Mouse (Mus musculus) mature B cell (primary cell): ENCODE data around the gene Fmnl2.

Experiments used
- in situ Hi-C: fragments of 300-500 bp; cut with MboI; formaldehyde crosslinking; loops from 2 replicates; pipeline ENCODE4 v1.14.3; 2019

The Fmnl2 gene

GRCm38 (mm10) chr2:53047031-53047430 lies 189.4 kb downstream of the Fmnl2 start:
- in situ Hi-C loops, result no loop called here

DNA sequence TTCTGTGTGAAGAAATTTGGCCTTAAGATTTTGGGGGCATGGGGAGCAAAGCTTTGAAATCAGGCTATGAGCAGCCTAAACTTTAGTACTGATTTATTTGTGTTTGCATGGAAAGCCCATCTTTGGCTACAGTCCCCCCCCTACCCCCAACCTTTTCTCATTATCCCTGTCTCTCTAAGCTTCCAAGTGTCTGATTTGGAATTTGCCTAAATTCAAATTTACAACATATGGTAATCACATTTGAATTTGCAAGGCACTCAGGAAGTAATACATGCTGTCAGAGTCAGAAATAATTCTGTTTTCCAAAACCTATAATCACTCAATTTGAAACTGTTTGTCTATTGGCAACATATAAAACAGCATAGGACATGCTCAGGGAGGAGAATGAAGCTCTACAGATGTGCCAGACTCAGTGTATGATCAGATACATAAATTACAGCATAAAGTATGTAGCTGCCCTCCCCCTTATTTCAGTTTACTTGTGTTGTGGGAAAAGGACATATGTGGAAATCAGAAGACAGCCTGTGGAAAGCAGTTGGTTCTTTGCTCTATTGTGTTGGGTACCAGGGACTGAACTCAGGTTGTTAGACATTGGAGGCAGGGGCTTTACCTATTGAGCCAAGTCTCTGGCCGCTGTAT lies 190.2 kb downstream of the Fmnl2 start:
- in situ Hi-C loops, result no loop called here

GRCm38 (mm10) chr2:53050376-53050775 lies 192.7 kb downstream of the Fmnl2 start:
- in situ Hi-C loops, result no loop called here

DNA sequence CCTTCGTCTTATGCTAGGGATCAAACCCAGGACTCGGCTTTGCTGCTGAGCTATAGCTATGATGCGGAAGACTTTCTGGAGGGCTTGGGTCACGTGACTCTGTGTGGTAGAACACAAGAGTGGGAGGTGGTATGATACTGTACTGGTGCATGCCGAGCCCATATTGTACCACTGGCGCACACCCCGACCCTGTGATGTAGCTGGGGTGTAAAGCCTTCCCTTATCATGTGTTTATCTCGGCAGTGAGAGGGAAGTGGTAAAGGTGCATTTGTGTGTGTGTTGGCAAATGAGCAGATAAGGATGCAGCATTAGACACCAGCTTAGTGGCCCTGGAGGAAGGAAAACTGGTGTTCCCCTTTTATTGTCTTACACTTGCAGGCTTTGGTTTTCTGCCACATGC lies 193.8 kb downstream of the Fmnl2 start:
- in situ Hi-C loops, result no loop called here

DNA sequence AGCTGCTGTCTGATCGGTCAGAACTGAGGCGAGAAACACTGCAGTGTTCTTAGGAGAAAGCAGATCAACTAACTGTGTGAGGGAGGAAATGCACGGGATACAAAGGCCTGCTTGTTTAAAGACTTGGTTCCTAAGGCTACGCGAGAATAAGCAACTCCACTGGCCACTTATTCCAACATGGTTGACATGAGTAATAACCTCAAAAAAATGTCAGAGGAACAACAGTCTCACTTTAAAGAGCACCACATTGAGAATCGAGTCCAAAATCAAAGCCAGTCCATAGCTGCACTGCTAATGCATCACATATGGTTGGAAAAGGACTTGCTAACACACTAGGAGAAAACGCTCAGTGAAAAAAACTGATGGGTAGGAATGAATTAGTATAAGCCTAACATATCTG lies 196.1 kb downstream of the Fmnl2 start:
- in situ Hi-C loops, result no loop called here

- in situ Hi-C loops, result no loop called here
These were observed 198.9 kb downstream of the Fmnl2 start for GRCm38 (mm10) chr2:53056556-53056955.

DNA sequence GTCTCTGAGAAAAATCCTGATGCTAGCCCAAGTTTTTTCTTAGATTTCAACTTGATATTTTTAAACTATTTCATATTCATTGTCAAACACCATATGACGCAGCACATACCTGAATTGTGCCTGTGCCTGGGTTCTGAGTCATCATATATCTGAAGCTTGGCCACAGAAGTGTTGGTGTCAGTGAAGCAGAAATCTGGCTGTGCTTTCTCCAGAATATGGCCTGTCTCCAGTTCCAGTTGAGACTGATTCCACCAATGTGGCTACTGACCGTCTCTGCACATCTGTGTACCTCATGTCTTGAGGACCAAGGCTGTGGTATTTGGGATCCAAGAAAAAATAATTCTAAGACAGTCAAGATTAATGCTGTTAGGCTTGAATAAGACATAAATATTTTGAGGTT lies 199.6 kb downstream of the Fmnl2 start:
- in situ Hi-C loops, result no loop called here

DNA sequence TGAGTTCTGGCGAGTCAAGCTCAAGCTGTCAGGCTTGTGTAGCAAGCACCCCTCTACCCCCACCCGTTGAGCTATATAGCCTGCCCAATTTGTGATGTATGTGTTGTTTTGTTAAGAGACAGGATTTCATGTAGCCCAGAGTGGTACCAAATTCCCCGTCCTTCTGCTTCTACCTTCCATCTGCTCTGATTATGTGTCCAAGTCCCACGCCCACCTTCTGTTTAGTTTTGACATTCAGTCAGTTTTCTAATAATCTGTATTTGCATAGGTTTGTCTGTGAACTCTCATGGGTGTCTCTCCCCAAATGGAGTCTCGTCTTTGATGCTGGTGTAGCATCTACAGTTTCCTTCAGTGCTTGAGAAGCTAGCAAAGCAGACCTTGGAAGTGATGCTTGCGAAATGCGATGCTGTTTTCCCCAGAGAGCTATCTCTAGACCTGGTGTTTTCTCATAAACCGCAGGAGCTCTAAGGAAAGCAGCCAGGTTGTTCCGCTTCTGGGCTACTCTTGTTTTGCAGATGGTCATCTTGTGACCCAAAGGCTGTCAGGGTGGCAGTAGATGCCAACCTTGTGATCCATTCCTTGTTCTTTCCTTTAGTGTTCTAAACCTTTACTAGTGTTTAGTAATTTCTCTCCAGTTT lies 203.8 kb downstream of the Fmnl2 start:
- in situ Hi-C loops, result no loop called here

- in situ Hi-C loops, result no loop called here
These were observed 209.3 kb downstream of the Fmnl2 start for GRCm38 (mm10) chr2:53066973-53067372.

- in situ Hi-C loops, result no loop called here
These were observed 212.9 kb downstream of the Fmnl2 start for GRCm38 (mm10) chr2:53070607-53071006.

DNA sequence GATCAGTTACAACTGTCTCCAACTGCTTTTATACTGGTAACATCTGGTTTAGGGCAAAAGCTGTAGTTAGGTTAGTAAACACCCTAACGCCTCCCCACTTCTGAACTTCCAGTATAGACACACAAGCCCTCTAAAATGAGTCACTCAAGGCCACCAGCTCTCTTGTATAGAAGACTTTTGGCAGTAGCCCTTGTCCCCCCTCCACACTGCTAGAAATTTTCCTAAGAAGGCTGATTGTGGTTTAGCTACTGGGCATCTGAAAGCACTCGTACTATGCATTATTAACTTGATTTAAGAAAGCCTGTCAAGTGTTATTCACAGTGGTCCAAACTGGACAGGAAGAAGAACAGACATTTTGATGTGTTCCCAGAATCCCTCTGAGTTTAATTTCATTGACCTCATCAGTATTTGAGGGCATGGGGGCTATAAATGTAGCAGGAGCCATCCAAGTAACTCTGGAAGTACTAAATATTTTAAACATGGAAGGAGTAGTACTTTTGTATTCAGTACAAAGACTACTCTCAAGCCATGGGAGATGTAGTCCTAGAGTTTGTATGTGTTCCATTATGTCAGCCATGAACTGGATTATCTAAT lies 222.1 kb downstream of the Fmnl2 start:
- in situ Hi-C loops, result loop anchor here (25.0 kb wide), 1 partner anchor 317 kb away; no protein-coding TSS in a partner anchor

GRCm38 (mm10) chr2:53082045-53082444 lies 224.4 kb downstream of the Fmnl2 start:
- in situ Hi-C loops, result loop anchor here (25.0 kb wide), 1 partner anchor 320 kb away; no protein-coding TSS in a partner anchor

- in situ Hi-C loops, result loop anchor here (25.0 kb wide), 1 partner anchor 320 kb away; no protein-coding TSS in a partner anchor
These were observed 224.8 kb downstream of the Fmnl2 start for GRCm38 (mm10) chr2:53082501-53082900.

GRCm38 (mm10) chr2:53083241-53083640 lies 225.6 kb downstream of the Fmnl2 start:
- in situ Hi-C loops, result loop anchor here (25.0 kb wide), 1 partner anchor 321 kb away; no protein-coding TSS in a partner anchor

- in situ Hi-C loops, result loop anchor here (25.0 kb wide), 1 partner anchor 323 kb away; no protein-coding TSS in a partner anchor
These were observed 228.1 kb downstream of the Fmnl2 start for GRCm38 (mm10) chr2:53085617-53086202.

GRCm38 (mm10) chr2:53088744-53089143 lies 231.1 kb downstream of the Fmnl2 start:
- in situ Hi-C loops, result loop anchor here (25.0 kb wide), 1 partner anchor 326 kb away; no protein-coding TSS in a partner anchor

DNA sequence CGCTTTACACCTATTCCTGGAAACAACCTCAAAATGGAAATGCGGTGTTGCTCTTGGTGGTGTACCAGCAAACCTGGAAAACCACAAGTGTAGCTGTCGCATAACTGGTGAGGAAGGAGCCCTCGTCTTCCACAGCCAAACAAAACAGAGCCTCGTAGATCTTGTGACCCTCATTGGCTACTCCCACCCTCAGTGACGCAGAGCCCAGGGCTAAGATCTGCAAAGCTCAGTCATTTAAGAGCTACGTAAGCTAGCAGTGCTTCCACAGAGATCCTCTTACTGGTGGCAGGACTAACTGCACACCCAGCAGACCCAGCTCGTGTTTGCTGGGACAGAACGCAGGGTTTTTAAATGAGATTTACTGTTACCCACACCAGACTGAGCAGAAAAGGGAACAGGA lies 237.4 kb downstream of the Fmnl2 start:
- in situ Hi-C loops, result loop anchor here (25.0 kb wide), 1 partner anchor 333 kb away; no protein-coding TSS in a partner anchor

DNA sequence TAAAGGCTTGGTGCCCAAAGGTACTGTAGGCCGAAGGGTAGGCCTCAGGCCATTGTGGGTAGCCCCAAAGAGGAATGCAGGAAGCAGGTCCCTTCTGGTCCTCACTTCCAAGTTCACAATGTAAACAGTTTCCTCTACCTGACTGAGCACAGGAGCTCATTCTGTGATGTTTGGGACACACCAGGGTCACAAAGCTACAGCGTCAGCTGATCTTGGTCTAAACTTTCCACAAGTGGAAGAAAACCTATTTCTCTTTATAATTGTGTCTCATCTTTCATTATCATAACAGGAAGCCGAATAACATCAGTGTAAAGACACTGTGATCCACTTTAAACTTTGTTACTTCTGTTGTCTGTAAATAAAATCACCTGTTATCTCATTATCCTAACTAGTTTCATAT lies 237.8 kb downstream of the Fmnl2 start:
- in situ Hi-C loops, result loop anchor here (25.0 kb wide), 1 partner anchor 333 kb away; no protein-coding TSS in a partner anchor

DNA sequence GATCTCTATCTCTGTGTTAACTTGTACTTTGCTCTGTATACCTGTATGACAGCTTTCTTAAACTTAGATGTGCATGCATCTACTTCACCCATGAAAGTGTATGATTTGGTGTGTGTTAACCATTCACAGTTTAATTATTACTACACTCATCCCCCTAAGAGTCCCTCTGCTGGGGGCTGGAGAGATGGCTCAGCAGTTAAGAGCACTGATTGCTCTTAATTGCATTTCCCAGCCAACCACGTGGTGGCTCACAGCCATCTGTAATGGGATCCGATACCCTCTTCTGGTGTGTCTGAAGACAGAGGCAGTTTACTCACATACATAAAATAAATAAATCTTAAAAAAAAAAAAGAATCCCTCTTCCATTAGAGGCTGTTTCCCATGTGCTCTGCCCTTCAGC lies 242.4 kb downstream of the Fmnl2 start:
- in situ Hi-C loops, result no loop called here

GRCm38 (mm10) chr2:53101885-53102740 lies 244.5 kb downstream of the Fmnl2 start:
- in situ Hi-C loops, result no loop called here

DNA sequence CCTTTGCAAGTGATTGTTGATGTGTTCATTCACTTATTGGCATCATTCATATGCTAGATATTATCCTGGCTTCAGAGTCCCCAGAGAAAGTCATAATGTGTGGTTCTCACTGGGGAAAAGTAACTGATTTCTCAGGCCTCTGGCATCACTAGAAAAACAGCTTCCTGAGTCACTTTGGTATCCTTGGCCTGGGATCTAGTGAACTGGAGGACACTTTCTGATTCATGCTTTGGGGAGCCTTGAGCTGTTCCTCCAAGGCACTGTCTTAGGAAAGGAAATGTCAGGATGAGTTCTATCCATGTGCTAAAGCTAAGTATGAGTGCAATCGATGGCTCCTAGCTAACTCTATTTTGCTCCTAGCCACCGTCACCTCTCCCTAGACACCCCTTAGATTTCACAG lies 245.2 kb downstream of the Fmnl2 start:
- in situ Hi-C loops, result no loop called here
